In the genomic region with DNA sequence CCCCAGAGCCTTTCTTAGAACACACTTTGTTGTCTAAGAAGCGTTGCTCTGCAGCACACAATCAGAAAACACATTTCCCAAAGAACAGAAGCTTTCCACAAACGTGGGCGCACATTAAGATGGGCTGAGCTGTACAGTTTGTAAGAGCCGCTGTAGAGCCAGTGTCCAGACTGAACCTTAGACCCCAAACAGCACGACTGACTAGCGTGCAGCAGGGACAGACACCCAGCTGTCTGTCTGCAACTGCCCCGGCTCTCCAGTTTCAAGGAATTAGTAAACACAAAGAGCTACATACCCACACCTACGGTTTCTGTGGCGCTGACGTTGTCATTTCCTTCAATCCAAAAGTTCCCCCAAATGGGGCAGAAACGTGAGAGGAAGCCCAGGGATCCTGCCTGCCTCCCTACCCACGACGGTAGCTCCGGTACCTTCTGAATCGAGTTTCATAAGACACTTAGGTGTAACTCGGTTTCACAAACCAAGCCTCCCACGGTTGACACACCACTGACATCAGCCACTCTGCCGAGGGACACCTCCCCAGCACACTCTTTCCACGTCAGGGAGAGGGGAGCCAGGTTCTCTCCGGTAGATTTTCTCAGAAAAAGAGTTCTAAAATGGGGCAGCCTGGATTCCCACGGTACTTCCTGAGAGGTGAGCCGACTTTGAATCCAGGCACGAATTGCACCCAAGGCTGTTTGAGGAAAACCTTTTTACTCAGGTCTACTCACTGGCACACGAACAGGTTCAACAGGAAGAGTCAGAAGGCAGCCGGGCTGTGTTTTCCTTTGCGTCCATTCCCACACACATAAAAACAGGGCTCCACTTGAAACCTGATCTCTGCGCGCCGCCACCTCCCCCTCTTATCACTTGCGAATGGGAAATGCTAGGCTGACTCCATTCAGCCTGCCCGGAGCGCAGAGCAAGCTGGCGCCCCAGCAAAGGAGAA, we compare ENCODE assay signal across 8 mouse cellular contexts. TPM values are rescaled to one million over a fixed set of nuclear protein-coding genes. Genes with fewer than 3 reads are reported as not detected.
DNase-seq lines count a peak whose midpoint lies in the region; ATAC-seq lines count a peak whose summit lies in the region.

No protein-coding gene starts in this region.

- H3K4me3 ChIP-seq in heart, embryonic 11.5 days (ENCODE audit: low read depth, low read length) = peak overlapping the region; percentile 55

- peak overlapping the region; percentile 74 for H3K9ac ChIP-seq in heart, embryonic 11.5 days (ENCODE audit: low read depth, low read length)

- peak overlapping the region; percentile 91 for H3K4me2 ChIP-seq in heart, embryonic 11.5 days

- ATAC-seq in heart, embryonic 11.5 days (replicated peaks; ENCODE audit: insufficient number of reproducible peaks, low FRiP score, low TSS enrichment) = no peak

- H3K4me1 ChIP-seq in heart, embryonic 11.5 days (ENCODE audit: control insufficient read depth, insufficient read depth, low read length) = peaks cover 12% of the 10 kb centered on the region

- H3K27ac ChIP-seq in heart, embryonic 11.5 days (ENCODE audit: low read depth, low read length) = peak overlapping the region; percentile 78

- no peaks in the 10 kb centered on the region for H3K27me3 ChIP-seq in heart, embryonic 11.5 days (ENCODE audit: control insufficient read depth, insufficient read depth, low read length)

- peak; percentile 96 for DNase-seq in heart, adult 11 months
- DNase-seq in heart, postnatal 25 days (ENCODE audit: low spot score) = no peak
- peak; percentile 84 for DNase-seq in embryo, embryonic 9.5 days (ENCODE audit: extremely low spot score)
- peak; percentile 71 for DNase-seq in kidney, adult 9 months
- DNase-seq in lung, postnatal 10 days = peak; percentile 71
- DNase-seq in ovary, postnatal 14 days (ENCODE audit: low spot score) = peak; percentile 57
- no peak for DNase-seq in right cerebral cortex, postnatal 36 days (ENCODE audit: low spot score in 2 of 2)

- intact Hi-C loops in heart, postnatal 25 days (cut with DNase I) = loop anchor here (5.0 kb wide), 2 partner anchors 35 kb away; no protein-coding TSS in a partner anchor

- H3K36me3 ChIP-seq in heart, embryonic 11.5 days (ENCODE audit: control insufficient read depth, insufficient read depth, low read length) = 0 out of 2 replicates have a peak, but pooled peaks cover 2% of the 10 kb centered on the region

- under 1% methylated on average over 33 of the region's 33 CpGs for WGBS in heart, embryonic 11.5 days (ENCODE audit: insufficient replicate concordance)

- H3K9me3 ChIP-seq in heart, embryonic 11.5 days (replicated peaks; ENCODE audit: control insufficient read depth, low read length) = no peaks in the 10 kb centered on the region

RNA-seq across cellular contexts. Expression of gene Lmod3, which starts 59.3 kb away (rescaled TPM):
- total RNA-seq in heart, postnatal 25 days (2021) = 10 to 100 TPM; 62.9 to 66.5 TPM
- polyA plus RNA-seq in heart, embryonic 11.5 days (2014; fragmentation: Nextera tagmentation; extraction: Ambion mirVana) = 19.0 and 19.3 TPM in 2 replicates

Comparison
In these comparisons a context has a peak if more than half of its experiments do, and no peak if none do; other contexts are left out.
1. DNase-seq: peak in heart, adult 11 months (single experiment), embryo, embryonic 9.5 days (single experiment), kidney, adult 9 months (single experiment), lung, postnatal 10 days (single experiment) and ovary, postnatal 14 days (single experiment); none in heart, postnatal 25 days (single experiment) and right cerebral cortex, postnatal 36 days (0 of 2).